In genomic region chr17:84287675-84288420, GRCm38 (mm10) we compare ENCODE assay signal across 21 mouse cellular contexts.
DNase-seq lines count a peak whose midpoint lies in the region; ATAC-seq and TF ChIP-seq lines count a peak whose summit lies in the region.
"Had no signal": no experiment of that assay in that cellular context is flagged by ENCODE, and none has a peak within 500 bp of the region (broad histone marks: within the 10 kb centered on the region; RNA-seq: fewer than 3 reads in every experiment).

No protein-coding gene starts in this region.

- peak; percentile 45; the same call in 1 of the 2 replicates for ATAC-seq in intestine, embryonic 15.5 days
- ATAC-seq in intestine, postnatal 0 days, result no peak
- no peak for ATAC-seq in liver, embryonic 11.5 days (replicated peaks; ENCODE audit: low FRiP score)
- peak; percentile 64 for ATAC-seq in intestine, embryonic 16.5 days
- ATAC-seq in stomach, embryonic 15.5 days (ENCODE audit: insufficient read depth, low FRiP score, low read depth), result peak; percentile 83; the same call in 1 of the 2 replicates
- ATAC-seq: forebrain, embryonic 16.5 days; hindbrain, embryonic 16.5 days had no signal

- H3K36me3 ChIP-seq in intestine, embryonic 15.5 days, result no peaks in the 10 kb centered on the region
- H3K36me3 ChIP-seq in intestine, postnatal 0 days (ENCODE audit: control insufficient read depth, insufficient read depth), result no peaks in the 10 kb centered on the region
- no peaks in the 10 kb centered on the region for H3K36me3 ChIP-seq in liver, adult 2 months (ENCODE audit: control insufficient read depth, insufficient read depth, low read length)
- no peaks in the 10 kb centered on the region for H3K36me3 ChIP-seq in liver, embryonic 11.5 days (ENCODE audit: control insufficient read depth, insufficient read depth, low read length)
- no peaks in the 10 kb centered on the region for H3K36me3 ChIP-seq in intestine, embryonic 16.5 days (ENCODE audit: control insufficient read depth, insufficient read depth, low read length)
- no peaks in the 10 kb centered on the region for H3K36me3 ChIP-seq in stomach, embryonic 15.5 days
- H3K36me3 ChIP-seq: forebrain, embryonic 12.5 days had no signal

- DNase-seq in liver, adult 2 months (ENCODE audit: extremely low read depth, low read depth, low spot score), result peak; percentile 61
- DNase-seq in liver, embryonic 11.5 days (ENCODE audit: low spot score), result no peak
- no peak for DNase-seq in frontal cortex, adult 2 months (ENCODE audit: extremely low spot score in 1 of 2, low spot score in 1 of 2)
- no peak for DNase-seq in ovary, postnatal 14 days (ENCODE audit: low spot score)
- DNase-seq: adrenal gland, postnatal 10 days; cerebellum, adult 11-12 months; cerebellum, adult 9-10 months; cerebellum, postnatal 25 days; gastrocnemius, adult 2 months; heart, postnatal 10 days; heart, postnatal 4 days had no signal

- WGBS in intestine, embryonic 15.5 days, result 72% methylated on average over 8 of the region's 8 CpGs
- WGBS in intestine, postnatal 0 days, result 60% methylated on average over 8 of the region's 8 CpGs
- whole genome bisulfite sequencing in liver, adult 2 months, result 69% methylated on average over 8 of the region's 8 CpGs
- WGBS in liver, embryonic 11.5 days, result 88% methylated on average over 8 of the region's 8 CpGs
- WGBS in intestine, embryonic 16.5 days, result 67% methylated on average over 8 of the region's 8 CpGs
- 64% methylated on average over 8 of the region's 8 CpGs for WGBS in stomach, embryonic 15.5 days

- H3K27ac ChIP-seq in intestine, embryonic 15.5 days, result no peak overlapping the region
- no peak overlapping the region for H3K27ac ChIP-seq in intestine, postnatal 0 days (ENCODE audit: low read depth, low read length)
- no peak overlapping the region for H3K27ac ChIP-seq in liver, adult 2 months (replicated peaks; ENCODE audit: insufficient read depth, low read depth, low read length)
- H3K27ac ChIP-seq in liver, embryonic 11.5 days (ENCODE audit: low read depth, low read length), result no peak overlapping the region
- no peak overlapping the region for H3K27ac ChIP-seq in intestine, embryonic 16.5 days (ENCODE audit: low read length)
- H3K27ac ChIP-seq in stomach, embryonic 15.5 days, result no peak overlapping the region
- H3K27ac ChIP-seq: embryonic facial prominence, embryonic 12.5 days; forebrain, embryonic 12.5 days; gastrocnemius, adult 2 months; heart, embryonic 10.5 days; hindbrain, embryonic 12.5 days had no signal

- H3K4me1 ChIP-seq in intestine, embryonic 15.5 days (replicated peaks), result peaks cover 11% of the 10 kb centered on the region; the same call in 1 of the 2 replicates
- H3K4me1 ChIP-seq in intestine, postnatal 0 days (replicated peaks; ENCODE audit: control insufficient read depth, insufficient read depth, low read length), result no peaks in the 10 kb centered on the region
- peaks cover 21% of the 10 kb centered on the region for H3K4me1 ChIP-seq in liver, adult 2 months (ENCODE audit: control insufficient read depth, insufficient read depth, low read length)
- peaks cover 5% of the 10 kb centered on the region for H3K4me1 ChIP-seq in liver, embryonic 11.5 days (replicated peaks; ENCODE audit: control insufficient read depth, insufficient read depth, low read length)
- H3K4me1 ChIP-seq in intestine, embryonic 16.5 days (ENCODE audit: control insufficient read depth, insufficient read depth, low read length), result no peaks in the 10 kb centered on the region
- no peaks in the 10 kb centered on the region; the same call in 1 of the 2 replicates for H3K4me1 ChIP-seq in stomach, embryonic 15.5 days
- H3K4me1 ChIP-seq: embryonic facial prominence, embryonic 12.5 days; forebrain, embryonic 12.5 days; hindbrain, embryonic 12.5 days had no signal

- no peak for TF ChIP-seq POLR2A in liver, adult 2 months (IDR thresholded peaks at IDR 0.05; ENCODE audit: extremely low read depth, insufficient read depth, low read length)

- no peaks in the 10 kb centered on the region for H3K27me3 ChIP-seq in intestine, embryonic 15.5 days (replicated peaks)
- H3K27me3 ChIP-seq in intestine, postnatal 0 days (replicated peaks; ENCODE audit: control insufficient read depth, insufficient read depth, low read length), result no peaks in the 10 kb centered on the region
- H3K27me3 ChIP-seq in liver, adult 2 months (ENCODE audit: control insufficient read depth, insufficient read depth, low read length), result no peaks in the 10 kb centered on the region
- no peaks in the 10 kb centered on the region for H3K27me3 ChIP-seq in liver, embryonic 11.5 days (replicated peaks; ENCODE audit: control insufficient read depth, insufficient read depth, low read length)
- H3K27me3 ChIP-seq in intestine, embryonic 16.5 days (replicated peaks; ENCODE audit: control insufficient read depth, insufficient read depth, low read length), result no peaks in the 10 kb centered on the region
- H3K27me3 ChIP-seq in stomach, embryonic 15.5 days (replicated peaks), result no peaks in the 10 kb centered on the region
- H3K27me3 ChIP-seq: embryonic facial prominence, embryonic 12.5 days; forebrain, embryonic 12.5 days; hindbrain, embryonic 12.5 days had no signal

- no peak overlapping the region for H3K4me2 ChIP-seq in intestine, embryonic 15.5 days (replicated peaks)
- no peak overlapping the region for H3K4me2 ChIP-seq in intestine, postnatal 0 days (replicated peaks; ENCODE audit: low read depth)
- H3K4me2 ChIP-seq in liver, embryonic 11.5 days, result no peak overlapping the region
- H3K4me2 ChIP-seq in intestine, embryonic 16.5 days (ENCODE audit: low read depth, low read length), result no peak overlapping the region
- H3K4me2 ChIP-seq in stomach, embryonic 15.5 days, result no peak overlapping the region
- H3K4me2 ChIP-seq: embryonic facial prominence, embryonic 12.5 days; forebrain, embryonic 12.5 days; hindbrain, embryonic 12.5 days had no signal

- H3K9me3 ChIP-seq in intestine, embryonic 15.5 days, result no peaks in the 10 kb centered on the region
- H3K9me3 ChIP-seq in intestine, postnatal 0 days (ENCODE audit: control insufficient read depth), result no peaks in the 10 kb centered on the region
- H3K9me3 ChIP-seq in liver, embryonic 11.5 days (ENCODE audit: control insufficient read depth, low read length), result no peaks in the 10 kb centered on the region
- H3K9me3 ChIP-seq in intestine, embryonic 16.5 days (ENCODE audit: control insufficient read depth, low read length), result no peaks in the 10 kb centered on the region
- no peaks in the 10 kb centered on the region for H3K9me3 ChIP-seq in stomach, embryonic 15.5 days
- H3K9me3 ChIP-seq: embryonic facial prominence, embryonic 12.5 days; forebrain, embryonic 12.5 days; heart, embryonic 10.5 days; hindbrain, embryonic 12.5 days had no signal

- no peak overlapping the region for H3K4me3 ChIP-seq in intestine, embryonic 15.5 days (replicated peaks)
- H3K4me3 ChIP-seq in intestine, postnatal 0 days (ENCODE audit: low read depth, low read length), result no peak overlapping the region
- no peak overlapping the region for H3K4me3 ChIP-seq in liver, adult 2 months (ENCODE audit: insufficient read depth, low read depth, low read length)
- no peak overlapping the region for H3K4me3 ChIP-seq in liver, embryonic 11.5 days (ENCODE audit: low read depth, low read length)
- H3K4me3 ChIP-seq in intestine, embryonic 16.5 days (ENCODE audit: low read length), result no peak overlapping the region
- no peak overlapping the region for H3K4me3 ChIP-seq in stomach, embryonic 15.5 days (replicated peaks)
- H3K4me3 ChIP-seq: embryonic facial prominence, embryonic 12.5 days; forebrain, embryonic 12.5 days; gastrocnemius, adult 2 months; heart, embryonic 10.5 days; hindbrain, embryonic 12.5 days had no signal

- no peak for TF ChIP-seq CTCF in intestine, postnatal 0 days (IDR thresholded peaks at IDR 0.05; ENCODE audit: low read depth)
- no peak for TF ChIP-seq CTCF in liver, adult 2 months (IDR thresholded peaks at IDR 0.05; ENCODE audit: low read depth, low read length)

- H3K9ac ChIP-seq in intestine, embryonic 15.5 days, result no peak overlapping the region
- no peak overlapping the region for H3K9ac ChIP-seq in intestine, postnatal 0 days (ENCODE audit: low read depth, low read length)
- H3K9ac ChIP-seq in liver, adult 2 months (ENCODE audit: low read depth, low read length), result no peak overlapping the region
- H3K9ac ChIP-seq in liver, embryonic 11.5 days (ENCODE audit: low read depth, low read length), result no peak overlapping the region
- H3K9ac ChIP-seq in intestine, embryonic 16.5 days (ENCODE audit: low read depth, low read length), result no peak overlapping the region
- H3K9ac ChIP-seq in stomach, embryonic 15.5 days, result no peak overlapping the region
- H3K9ac ChIP-seq: embryonic facial prominence, embryonic 12.5 days; forebrain, embryonic 12.5 days; hindbrain, embryonic 12.5 days had no signal

- H3K79me2 ChIP-seq in liver, adult 2 months (ENCODE audit: control insufficient read depth, insufficient read depth, low read length), result no peaks in the 10 kb centered on the region

Comparison
In these comparisons a context has a peak if more than half of its experiments do, and no peak if none do; other contexts are left out.
1. ATAC-seq: peak in intestine, embryonic 15.5 days (single experiment), intestine, embryonic 16.5 days (single experiment) and stomach, embryonic 15.5 days (single experiment); none in intestine, postnatal 0 days (single experiment) and liver, embryonic 11.5 days (single experiment).